Mouse (Mus musculus) B cell, adult 62 days (primary cell): ENCODE data around the gene Defb30. TPM values are rescaled to one million over a fixed set of nuclear protein-coding genes. Genes with fewer than 3 reads are reported as not detected.

ENCODE experiments used
- total RNA-seq: library from RNA; stranded (reverse); gene quantifications from 4 replicates; pipeline ENCODE4 v1.2.4, GENCODE M21; 2023

Gene Defb30
- total RNA-seq = not detected in 4 replicates

GRCm38 (mm10) chr14:63049910-63050370, at the start of gene Defb30:
Gene Defb30 (minus strand): TSS chr14:63049960.

GRCm38 (mm10) chr14:63046691-63047090, 3.1 kb downstream of the Defb30 start, which contains the start of gene Defb42:
Gene Defb42 (plus strand): TSS chr14:63046991.

DNA sequence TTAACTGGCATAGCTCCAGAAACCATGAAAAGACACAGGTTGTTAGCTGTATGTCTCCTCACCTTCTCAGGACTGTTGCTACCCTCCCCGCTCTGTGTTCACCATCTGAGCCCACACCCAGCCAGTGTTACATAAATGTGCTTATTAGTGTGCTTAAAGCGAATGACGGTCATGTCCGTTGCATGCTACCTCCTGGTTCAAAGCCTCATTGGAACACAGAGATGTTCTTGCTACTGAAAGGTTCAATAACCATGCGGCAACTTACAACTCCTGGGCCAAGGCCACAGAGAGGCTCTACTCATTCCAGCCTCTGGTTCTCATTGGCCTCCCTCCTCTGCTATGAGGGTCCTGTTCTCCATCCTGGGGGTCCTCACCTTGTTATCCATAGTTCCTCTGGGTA, 38.3 kb downstream of the Defb30 start, which contains the start of gene Defb43:
TSS of gene Defb43 (plus strand) at position 301 of the 400 bp plus-strand sequence.

GRCm38 (mm10) chr14:62997777-62998176, 52.0 kb downstream of the Defb30 start, which contains the start of gene Defb47:
Gene Defb47 (plus strand): TSS chr14:62998077.

GRCm38 (mm10) chr14:62984410-62984809, 65.3 kb downstream of the Defb30 start, which contains the start of gene Defb48:
Gene Defb48 (minus strand): TSS chr14:62984510.

Other genes with a start within 250 kb of the Defb30 start
- 36.9 to 42.9 TPM (median 40.7 TPM) in 4 replicates for gene Wdfy2, start 212.3 kb downstream of the Defb30 start, total RNA-seq
- not detected in 4 replicates for gene Defb48, start 65.5 kb downstream of the Defb30 start, total RNA-seq
- gene Defb47, start 51.9 kb downstream of the Defb30 start, total RNA-seq = not detected in 4 replicates
- gene Defb43, start 38.2 kb downstream of the Defb30 start, total RNA-seq = not detected in 4 replicates
- gene Defb42, start 3.0 kb downstream of the Defb30 start, total RNA-seq = not detected in 4 replicates